Mouse (Mus musculus) kidney, adult 18-20 months (tissue): ENCODE data around the gene Rnase13.
"Not testable (repeated sequence)": the region's sequence is repeated elsewhere in the genome, so short reads cannot be mapped to it uniquely, and the experiment has no call there.

Experiments used
- DNase-seq: peaks from one replicate; pipeline ENCODE4 v3.0.0; 2021

The Rnase13 gene

DNA sequence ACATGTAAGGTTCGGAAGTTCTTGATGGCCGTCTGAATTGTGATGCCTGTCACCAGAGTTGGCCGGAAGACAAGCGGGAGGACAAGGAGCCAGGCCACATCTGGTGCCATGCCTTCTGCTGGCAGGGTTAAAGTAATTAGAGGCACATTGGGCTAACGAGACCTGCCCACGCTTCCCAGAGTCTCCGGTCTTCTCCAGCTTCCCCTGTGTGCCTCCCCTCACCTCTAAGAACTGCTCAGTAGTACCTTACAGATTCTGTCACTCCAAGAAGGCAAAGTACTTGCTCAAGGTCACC is at the start of gene Rnase13:
TSS of gene Rnase13 (minus strand) at position 203 of the 295 bp plus-strand sequence.
- DNase-seq, result no peak

DNA sequence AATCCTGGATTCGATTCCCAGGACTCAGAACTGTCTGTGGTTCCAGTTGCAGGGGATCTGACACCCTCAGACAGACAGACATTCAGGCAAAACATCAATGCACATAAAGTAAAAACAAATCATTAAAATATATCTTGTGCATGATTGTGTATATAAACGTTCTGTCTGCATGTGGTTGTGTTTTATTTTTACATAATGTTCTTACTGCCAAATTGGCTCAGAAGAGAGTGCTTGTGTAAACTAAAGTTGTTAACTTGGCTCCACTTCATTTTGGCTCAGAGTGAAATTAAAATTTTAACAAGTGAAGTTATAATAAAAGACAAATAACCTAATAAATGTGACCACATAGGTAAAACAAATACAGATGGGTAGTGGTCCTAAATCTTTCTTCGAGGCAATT is 44.8 kb upstream of the Rnase13 start:
- DNase-seq, result no peak

DNA sequence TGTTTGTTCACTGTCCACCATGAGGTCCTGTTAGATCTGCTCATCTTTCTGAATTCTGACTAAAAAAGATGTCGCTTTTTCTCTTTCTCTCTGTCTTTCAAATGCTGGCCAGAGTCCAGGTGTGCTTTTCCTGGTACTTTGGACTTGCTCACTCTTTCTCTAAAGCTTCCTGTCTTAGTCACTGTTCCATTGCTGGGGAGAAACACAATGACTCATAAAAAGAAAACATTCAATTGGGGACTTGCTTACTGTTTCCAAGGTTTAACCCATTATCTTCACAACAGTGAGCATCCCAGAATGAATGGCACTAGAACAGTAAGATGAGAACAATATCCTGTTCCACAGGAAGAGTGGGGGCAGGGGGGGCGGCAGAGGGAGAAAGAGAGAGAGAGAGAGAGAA is 37.7 kb upstream of the Rnase13 start:
- no peak for DNase-seq

DNA sequence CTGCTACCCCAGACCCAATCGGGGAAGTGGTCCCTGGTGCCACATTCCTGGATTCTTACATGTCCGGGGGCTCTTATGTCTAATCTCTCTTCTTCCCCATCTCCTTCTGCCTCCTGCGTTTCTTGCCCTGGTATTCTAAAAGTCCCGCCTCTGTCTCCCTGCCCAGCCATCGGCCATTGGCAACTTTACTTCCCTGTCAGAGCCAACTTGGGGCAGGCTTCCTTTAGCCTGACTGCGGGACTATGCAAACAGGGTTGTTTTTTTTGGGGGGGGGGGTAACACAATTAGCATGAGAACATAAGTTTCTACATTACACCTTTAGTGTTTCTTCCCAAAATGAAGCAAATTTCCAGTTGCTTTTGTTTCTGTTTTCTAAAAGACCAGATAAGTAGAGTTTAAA is 20.8 kb upstream of the Rnase13 start:
- DNase-seq, result no peak

DNA sequence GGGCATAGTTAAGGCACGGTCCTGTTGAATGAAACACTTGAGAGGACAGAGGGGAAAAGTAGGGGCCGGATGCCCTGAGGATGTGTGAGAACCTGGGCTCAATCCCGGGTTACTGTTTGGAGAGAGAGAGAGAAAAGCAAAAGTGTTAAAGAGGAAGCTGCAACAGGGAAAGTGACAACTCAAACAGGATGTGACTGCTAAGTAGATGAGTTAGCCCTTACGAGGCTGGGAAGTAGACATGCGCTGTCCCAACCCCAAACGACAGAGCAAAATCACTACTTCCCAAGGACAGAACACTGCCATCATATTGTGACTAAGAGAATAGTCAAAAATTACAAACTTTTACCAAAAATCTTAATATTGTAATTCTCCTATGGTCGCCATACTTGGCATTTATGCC is 19.7 kb upstream of the Rnase13 start:
- DNase-seq, result no peak

DNA sequence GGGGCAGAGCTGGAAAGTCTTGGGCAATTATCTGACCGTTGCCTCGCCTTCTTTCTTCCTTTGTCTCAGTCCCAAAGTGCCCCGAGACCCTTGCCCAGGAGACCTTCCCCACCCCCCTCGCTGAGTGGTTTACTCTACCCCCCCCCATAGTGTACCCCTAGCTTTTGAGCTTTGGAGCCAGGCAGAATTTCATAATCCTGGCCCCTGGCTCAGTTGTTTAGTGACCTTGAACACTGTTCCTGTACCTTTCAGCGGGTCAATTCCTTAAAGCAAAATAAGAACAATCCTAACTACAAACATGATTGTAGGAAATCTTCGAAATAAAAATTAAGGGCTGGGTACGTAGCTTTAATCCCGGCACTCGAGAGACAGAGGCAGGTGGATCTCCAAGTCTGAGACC is 19.0 kb upstream of the Rnase13 start:
- DNase-seq, result no peak

DNA sequence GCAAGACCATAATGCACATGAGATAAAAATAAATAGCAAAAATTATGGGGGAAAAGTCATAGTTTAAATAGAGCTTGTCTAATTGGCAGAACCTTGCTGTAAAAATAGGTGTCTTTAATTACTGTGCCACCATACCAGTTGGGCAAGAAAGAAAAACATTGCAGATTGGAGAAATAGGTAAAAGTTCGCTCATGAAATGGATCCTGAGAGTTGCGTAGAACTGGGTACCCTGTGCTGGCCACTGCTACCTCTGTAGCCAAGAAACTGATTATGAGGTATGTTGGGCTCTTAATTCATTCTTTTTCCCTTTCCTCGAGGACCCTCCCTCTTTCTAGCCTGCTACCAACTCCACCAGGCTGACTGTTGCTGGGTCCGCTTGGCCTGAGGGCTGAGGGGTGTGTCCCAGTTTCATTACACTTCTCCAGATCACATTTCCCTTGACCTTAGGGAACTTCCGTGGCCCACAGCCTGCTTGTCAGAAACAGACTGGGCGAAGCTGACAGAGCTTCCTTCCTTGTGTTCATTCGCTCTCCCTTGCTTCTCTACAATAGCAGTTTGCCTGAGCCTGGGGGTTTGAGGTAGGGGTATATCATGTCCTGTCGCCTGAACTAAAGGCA is 18.5 kb upstream of the Rnase13 start:
- peak; percentile 43 for DNase-seq

DNA sequence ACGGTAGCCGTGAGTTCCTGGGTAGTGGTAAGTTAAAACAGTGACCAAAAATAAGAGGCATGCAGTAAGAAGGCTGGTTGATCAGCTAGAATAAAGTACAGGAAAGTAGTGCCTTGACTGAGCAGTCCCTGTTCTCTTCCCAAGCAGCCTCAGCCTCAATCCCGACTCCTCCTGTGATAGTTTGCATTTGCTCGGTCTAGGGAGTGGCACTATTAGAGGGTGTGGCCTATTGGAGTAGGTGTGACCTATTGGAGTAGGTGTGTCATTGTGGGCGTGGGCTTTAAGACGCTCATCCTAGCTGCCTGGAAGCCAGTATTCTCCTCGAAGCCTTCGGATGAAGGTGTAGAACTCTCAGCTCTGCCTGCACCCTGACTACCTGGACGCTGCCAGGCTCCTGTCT is 16.4 kb upstream of the Rnase13 start:
- no peak for DNase-seq

DNA sequence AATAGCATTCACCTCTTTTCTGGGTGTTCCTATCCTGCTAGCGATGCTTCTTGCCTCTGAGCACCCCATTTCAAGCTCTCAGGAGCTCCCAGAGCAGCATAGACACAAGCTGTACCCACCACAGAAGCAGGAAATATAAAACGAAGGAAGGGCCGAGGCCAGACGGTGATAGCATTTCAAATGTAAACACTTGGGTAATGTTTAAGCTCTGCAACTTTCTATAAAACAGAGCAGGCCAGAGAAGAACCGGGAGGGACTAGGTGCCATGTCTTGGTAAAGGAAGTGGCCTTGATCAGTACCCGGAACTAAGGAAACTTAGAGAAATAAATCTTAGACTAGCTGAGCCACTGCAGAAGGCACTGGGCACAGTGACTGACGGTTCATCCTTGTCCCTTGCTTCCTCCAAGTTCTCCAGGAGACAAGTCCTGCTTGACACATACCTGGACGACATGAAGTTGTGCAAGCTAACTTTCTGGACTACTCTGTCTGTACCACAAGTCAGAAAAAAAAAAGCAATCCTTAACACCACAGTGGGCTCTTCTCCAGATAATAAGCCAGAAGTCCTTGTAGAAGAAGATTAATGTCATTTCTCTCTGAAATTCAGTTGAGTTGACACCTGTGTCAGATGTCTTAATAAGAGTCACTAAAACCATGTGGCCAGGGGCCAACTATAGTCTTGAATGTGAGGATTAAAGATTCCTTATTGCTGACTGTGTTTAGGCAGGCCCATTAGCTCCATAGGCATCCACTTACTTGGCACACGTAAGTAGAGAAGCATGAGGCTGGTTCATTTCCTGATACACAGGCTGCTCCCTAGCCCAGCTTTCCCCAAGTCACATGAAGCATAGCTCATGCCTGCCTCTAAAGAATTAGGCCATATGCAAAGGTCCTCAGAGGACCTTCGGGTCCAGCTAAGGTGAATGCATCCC is 9.8 kb upstream of the Rnase13 start:
- no peak for DNase-seq

DNA sequence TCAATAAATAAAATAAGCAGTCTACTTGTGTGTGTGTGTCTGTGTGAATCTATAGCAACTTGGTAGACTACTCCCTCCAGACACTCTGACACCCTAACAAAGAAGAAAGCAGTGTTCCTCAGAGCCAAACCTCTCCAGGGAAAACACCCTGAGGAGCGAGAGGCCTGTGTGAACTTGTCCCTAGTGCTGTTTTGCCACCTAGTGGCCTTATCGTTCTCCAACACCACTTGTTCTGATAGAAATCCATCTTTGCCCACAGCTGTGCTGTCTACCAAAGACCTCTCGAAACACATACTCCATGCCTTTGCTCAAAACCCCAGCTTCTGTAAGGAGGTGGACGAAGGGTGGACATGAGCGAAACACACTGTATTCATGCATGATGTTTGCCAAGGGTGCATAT is 8.3 kb upstream of the Rnase13 start:
- DNase-seq, result peak; percentile 71

DNA sequence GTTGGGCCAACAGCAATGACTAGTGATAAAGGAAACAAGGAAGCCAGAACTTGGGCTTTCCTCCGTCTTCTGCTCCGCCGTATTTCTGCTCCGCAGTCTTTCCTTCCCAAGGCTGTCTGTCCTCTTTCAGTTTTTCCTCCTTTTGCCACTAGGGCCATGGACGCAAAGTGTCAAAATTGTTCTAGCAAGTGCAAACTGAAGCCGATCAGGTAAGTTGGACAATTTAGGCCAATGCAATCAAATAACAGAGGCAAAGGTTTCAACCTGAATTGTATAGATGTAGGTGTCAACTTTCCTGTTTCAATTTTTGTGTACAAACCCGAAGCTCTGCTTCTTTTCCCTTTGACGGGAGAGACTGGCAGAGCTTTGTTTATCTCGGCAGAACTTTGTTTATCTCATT is 7.4 kb upstream of the Rnase13 start:
- DNase-seq, result no peak

DNA sequence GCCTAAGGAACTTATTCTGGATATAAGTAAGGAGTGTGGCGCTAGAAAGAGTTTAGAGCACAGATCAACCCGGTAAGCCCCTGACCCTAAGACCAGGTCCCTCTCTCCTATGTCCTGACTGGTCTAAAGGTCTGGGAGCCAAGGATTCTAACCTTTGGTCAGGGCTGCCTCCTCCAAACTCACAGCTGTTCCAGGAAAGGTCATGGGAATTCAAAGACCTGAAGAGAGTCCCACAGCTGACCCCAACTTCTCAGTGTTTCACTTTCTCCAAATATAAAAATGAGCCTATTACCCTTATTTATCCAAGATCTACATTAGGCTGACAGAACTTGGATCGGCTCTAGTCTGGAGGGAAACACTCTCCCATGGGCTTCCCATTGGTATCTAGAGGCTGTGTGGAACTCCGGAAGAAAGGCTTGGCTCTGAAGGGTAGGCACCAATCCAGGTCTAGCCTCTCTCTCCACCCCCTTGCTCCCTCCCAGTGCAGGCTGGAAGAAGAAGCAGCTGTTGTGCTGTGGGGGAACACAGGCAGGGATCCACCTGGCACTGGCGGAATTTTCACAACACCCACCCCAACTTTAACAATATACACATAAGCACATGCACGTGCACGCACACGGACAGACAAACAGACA is 6.9 kb upstream of the Rnase13 start:
- DNase-seq, result peak; percentile 67

DNA sequence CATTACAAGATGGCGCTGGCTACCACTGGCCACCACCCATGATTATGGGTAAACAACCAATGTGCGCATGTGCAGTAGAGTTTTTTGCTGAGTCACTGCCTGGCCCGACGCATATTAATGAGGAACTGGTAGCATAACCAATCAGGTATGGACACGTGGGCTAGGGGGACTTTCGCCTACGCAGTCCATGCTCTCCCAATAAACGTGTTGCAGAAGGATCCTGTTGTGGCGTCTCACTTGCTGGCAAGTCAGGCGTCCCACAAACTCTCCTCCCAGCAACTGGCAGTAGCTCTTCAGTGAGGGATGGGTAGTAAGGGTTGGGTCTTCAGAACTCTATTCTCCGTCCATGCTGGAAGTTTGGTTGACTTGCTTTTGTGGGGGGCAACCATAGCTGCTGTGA is 4.4 kb upstream of the Rnase13 start:
- not testable (repeated sequence) for DNase-seq

DNA sequence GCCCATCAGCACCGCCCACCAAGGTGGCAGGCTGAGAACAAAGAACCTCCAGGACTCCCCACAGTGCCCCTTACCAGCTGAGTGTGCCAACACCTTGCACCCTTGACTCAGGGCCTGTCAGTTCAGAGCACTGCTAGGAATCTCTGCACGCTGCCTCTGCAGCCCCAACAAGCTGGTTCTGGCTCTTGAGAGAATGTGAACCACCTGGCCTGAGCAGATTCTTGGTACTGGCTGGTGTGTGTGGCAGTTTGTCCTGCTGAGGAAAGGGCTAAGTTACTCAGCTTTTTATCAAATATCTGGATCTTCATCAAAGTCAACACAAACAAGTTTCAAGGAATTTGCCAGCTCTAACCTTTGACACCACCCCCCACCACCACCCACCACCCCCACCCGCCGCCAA is 919 bp upstream of the Rnase13 start:
- DNase-seq, result no peak

DNA sequence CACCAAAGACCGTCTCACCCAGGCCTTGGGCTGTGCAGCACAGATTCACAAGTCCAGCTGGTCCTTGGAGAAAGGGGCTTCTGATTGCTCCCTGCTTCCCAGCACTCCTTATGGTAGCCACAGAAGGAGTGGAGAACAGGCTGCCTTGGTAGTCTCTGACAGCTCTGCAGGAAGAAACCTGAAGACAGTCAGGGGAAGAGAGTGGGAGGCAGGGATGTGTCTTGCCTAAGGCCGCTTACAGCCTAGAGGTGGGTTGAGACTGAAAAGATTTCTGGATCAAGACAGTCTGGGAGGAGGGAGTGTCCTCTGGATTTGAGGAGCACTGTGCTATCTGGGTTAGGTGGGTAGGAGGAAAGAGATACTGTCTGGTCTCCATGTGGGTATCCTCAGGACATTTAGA is 337 bp upstream of the Rnase13 start:
- no peak for DNase-seq

DNA sequence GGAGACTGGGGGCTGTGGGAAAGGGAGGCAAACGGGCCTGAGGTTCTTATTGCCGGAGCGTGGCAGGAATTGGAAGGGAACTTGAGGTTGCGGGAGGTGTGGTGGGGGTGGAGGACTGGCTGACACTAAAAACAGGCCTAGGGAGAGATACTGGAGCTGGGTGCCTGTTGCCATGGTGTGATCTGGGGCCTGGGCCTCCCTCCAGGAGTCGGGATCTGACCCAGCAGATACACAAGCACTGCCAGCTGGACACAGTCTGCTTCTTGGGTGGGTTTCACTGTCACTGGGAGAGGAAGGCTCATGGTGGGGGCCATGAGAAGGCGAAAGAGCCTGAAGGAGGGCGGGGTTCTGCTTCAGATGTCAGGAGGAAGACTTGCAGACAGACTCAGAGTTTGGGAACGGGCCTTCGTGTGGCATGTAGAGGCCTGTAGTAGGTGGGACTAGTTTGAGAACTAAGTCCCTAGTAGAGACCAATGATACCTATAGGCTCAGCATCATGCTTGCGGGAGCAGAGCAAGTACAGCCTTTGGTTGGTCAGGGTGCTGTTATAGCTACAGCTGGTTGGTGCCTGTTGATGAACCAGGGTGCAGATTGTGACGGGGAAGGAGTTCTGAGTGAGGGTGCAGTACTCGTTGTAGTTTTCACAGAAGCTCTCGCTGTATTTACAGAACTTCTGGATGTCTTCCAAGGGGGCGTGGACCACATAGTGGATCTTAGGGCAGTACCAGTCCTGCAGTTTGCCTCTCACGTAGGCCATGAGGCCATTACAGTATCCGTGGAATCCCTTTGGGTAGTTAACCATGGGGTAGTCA is 608 bp downstream of the Rnase13 start:
- no peak for DNase-seq

DNA sequence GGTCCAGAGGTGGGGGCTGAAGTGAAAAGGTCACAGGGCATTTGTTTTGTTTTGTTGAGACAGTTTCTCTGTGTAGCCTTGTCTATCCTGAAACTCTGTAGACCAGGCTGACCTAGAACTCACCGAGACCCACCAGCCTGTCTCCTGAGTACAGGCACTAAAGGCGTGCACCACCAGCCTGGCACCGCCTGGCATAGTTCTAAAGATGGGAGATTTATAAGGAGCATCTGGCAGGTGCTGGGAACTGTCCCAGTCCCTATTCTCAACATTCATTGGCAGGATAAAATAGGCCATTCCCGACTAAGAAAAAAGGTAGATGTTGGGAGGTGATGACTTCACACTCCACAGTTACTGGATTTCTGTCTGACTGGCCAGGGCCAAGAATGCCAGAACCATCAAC is 3.6 kb downstream of the Rnase13 start:
- DNase-seq, result no peak

DNA sequence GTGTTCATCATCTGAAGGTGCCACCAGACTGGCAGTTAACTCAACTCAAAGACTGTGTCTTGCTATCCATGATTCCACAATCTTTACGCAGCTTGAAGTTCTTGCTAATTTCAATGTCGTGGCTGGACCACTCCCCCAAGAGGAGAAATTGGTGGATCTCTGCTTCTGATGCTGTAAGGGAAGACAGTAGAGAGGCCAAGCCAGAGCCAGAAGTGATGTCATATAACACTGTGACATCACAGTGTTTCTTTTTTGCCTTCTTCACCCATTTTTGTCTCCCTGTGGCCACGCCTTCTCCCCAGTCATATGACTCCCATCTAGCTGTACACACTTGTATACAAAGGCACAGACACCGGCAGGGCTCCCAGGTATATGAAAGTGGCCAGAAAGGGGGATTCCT is 4.4 kb downstream of the Rnase13 start, which contains the start of gene Tppp2:
TSS of gene Tppp2 (plus strand) at position 301 of the 400 bp plus-strand sequence.
- DNase-seq, result no peak

DNA sequence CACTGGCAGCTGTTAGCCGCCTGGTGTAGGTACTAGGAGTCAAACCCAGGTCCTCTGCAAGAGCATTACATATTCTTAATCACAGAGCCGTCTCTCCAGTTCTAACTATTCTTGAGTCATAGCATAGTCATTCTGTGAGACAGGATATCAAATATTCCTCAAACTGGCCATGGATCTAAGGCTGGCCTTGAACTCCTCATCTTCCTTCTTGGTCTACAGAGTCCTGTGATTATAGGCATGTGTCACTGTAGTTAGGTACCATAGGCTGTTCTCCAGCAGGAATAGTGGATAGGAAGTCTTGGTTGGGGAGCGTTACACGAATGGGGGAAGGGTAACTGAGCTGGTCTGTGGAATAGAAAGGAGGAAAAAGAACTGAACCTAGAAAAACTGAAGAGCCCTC is 6.0 kb downstream of the Rnase13 start:
- no peak for DNase-seq

DNA sequence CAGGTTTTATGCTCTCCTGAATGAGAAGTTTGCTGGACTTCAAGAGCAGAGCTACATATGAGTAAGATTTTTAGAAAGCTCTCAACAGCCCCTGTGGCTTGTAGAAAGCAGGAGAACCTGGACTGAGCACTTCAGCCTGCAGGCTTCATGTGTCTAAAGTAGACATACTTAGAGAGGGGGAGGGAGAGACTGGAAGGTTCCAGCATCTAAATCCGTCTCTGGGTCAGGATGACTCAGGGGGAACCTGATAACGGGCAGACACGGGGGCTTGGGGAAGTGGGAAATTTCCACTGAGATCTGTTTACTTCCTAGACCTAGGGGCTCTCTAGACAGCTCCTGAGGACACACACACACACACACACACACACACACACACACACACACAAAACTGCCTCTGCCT is 7.5 kb downstream of the Rnase13 start:
- DNase-seq, result no peak

DNA sequence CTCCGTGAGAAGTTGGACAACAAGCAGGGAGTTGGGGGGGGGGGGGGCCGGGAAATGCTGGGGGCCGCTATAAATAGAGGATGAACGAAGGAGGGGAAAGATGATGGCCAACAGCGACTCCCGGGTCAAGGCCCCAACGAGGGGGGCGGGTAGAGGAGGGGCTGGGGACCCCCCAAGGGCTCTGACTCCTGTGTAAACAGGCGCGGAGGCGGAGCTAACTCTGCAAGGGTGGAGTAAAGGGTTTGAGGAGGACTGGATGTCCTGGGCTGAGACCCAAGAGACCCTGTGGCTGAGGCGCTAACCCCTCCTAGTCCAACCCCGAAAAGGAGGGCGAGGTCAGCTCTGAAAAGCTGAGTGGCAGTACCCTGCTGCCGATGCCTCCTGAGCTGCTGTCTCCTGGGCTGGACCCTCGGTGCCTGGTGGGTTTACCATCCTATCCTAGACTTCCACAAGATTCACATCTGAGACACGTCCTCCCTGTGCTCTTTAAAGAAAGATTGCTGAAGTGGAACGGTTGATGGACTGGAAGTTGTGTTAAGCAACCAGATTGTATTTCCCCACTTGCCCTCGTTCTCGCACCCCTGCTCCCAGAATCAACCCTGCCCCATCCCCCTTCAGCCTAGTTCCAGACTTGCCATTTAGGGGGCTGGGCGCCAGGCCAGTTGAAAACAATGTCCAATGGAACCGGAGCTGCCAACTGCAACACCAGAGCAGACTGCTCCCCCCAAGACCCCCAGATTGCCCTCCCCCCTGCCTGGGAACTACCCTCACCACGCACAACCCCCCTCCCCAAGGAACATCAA is 8.4 kb downstream of the Rnase13 start, which contains the start of gene Ndrg2:
TSS of gene Ndrg2 (minus strand) at position 199 of the 803 bp plus-strand sequence.
- DNase-seq, result peak; percentile 79
